Mouse (Mus musculus) bone marrow macrophage, adult 2 months (primary cell): ENCODE measurements around the gene Chmp5.

Experiments used
- CTCF ChIP-seq: IDR thresholded peaks from 2 replicates; pipeline ENCODE4 v1.5.1; 2012; ENCODE audit warnings: low read depth, mild to moderate bottlenecking, low read length, moderate library complexity
- POLR2A ChIP-seq: IDR thresholded peaks from 2 replicates; pipeline ENCODE4 v1.6.1; 2012; ENCODE audit warnings: mild to moderate bottlenecking, low read depth, low read length, borderline replicate concordance

DNA sequence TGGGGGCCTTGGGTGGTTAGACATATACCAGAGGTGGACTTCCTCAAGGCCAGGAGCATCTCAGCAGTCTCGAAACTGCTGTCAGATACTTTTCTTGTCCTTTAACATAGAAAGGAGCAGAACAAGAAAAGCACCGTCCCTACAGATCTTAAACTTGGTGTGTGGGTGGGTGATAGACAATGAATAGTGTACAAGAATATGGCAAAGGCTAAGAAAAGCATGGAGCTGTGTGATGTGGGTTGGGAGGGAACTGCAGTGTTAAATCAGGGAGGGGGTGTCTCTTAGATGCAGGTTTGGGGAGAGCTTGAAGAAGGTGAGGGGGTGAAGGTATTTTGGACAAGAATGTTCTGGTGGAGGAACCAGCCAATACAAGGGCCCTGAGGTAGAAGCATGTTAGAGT, 27.6 kb upstream of the Chmp5 start:
- TF ChIP-seq CTCF (no peak), POLR2A (no peak)
